ENCODE assay signal across 9 mouse cellular contexts in the genomic region with DNA sequence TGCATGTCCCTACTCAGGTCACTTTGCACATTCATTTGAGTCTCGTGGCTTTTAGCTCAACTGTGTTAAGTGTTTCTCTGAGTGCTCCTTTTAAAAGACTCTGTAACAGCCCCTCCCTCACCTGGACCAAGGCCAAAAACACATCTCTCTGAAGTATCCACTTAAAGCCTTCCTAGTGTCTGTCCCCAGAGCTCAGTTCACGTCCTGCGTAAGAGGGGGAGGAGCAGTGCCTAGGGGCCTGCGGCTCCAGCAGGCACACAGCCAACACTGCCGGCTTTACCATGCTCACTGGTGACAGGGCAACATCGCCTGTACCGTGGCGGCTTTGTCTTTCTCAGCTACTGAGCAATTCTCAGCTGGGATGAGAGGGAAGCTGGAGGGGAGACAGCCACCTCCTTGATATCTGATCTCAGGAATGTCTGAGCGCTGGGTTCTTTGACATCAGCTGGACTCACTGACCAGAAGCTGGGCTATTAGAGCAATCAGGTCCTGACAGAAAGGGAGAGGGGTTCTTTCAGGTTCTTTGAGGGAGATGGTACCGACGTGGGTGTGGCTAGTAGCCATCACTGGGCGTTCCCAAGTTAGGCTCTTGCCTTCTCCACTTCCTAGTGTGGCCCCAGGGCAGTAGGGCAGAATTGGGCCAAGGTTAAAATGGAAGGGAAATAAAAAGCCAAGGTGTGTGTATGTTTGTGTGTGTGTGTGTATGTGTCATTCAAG. TPM values are rescaled to one million over a fixed set of nuclear protein-coding genes. Genes with fewer than 3 reads are reported as not detected.
DNase-seq lines count a peak whose midpoint lies in the region; ATAC-seq and TF ChIP-seq lines count a peak whose summit lies in the region.
"Had no signal": no experiment of that assay in that cellular context is flagged by ENCODE, and none has a peak within 500 bp of the region (broad histone marks: within the 10 kb centered on the region; RNA-seq: fewer than 3 reads in every experiment).

No protein-coding gene starts in this region.

- H3K4me1 ChIP-seq in neural tube, embryonic 11.5 days (ENCODE audit: control insufficient read depth, insufficient read depth, low read length) = peaks cover 9% of the 10 kb centered on the region; the same call in 1 of the 2 replicates
- peaks cover 20% of the 10 kb centered on the region for H3K4me1 ChIP-seq in heart, postnatal 0 days (ENCODE audit: control insufficient read depth, insufficient read depth)
- peaks cover 39% of the 10 kb centered on the region for H3K4me1 ChIP-seq in midbrain, embryonic 16.5 days (ENCODE audit: control insufficient read depth, insufficient read depth, low read length)

- no peaks in the 10 kb centered on the region for H3K9me3 ChIP-seq in neural tube, embryonic 11.5 days (ENCODE audit: control insufficient read depth, low read length)
- no peaks in the 10 kb centered on the region for H3K9me3 ChIP-seq in heart, postnatal 0 days (replicated peaks; ENCODE audit: control insufficient read depth, low read length)
- H3K9me3 ChIP-seq in midbrain, embryonic 16.5 days (replicated peaks; ENCODE audit: control insufficient read depth, low read length, poor library complexity, severe bottlenecking) = no peaks in the 10 kb centered on the region

- H3K4me2 ChIP-seq in neural tube, embryonic 11.5 days (ENCODE audit: low read depth) = peak overlapping the region; percentile 67
- H3K4me2 ChIP-seq in heart, postnatal 0 days (ENCODE audit: low read depth, low read length) = peak overlapping the region; percentile 37
- H3K4me2 ChIP-seq in midbrain, embryonic 16.5 days (ENCODE audit: low read length) = peak overlapping the region; percentile 91

- no peak for DNase-seq in neural tube, embryonic 11.5 days (ENCODE audit: low spot score)
- DNase-seq in neural tube, embryonic 10.5 days (ENCODE audit: extremely low spot score, low spot score) = no peak
- peak; percentile 64 to 71 for DNase-seq in cerebellum, postnatal 36 days
- peak; percentile 70 for DNase-seq in heart, postnatal 0 days (ENCODE audit: low spot score)
- peak; percentile 68 to 83 for DNase-seq in left cerebral cortex, postnatal 10 days (ENCODE audit: extremely low spot score in 1 of 2, low spot score in 2 of 2)
- DNase-seq in spleen, postnatal 36 days (ENCODE audit: low spot score in 2 of 2) = no peak
- DNase-seq in liver = no peak

- H3K36me3 ChIP-seq in neural tube, embryonic 11.5 days (ENCODE audit: control insufficient read depth, insufficient read depth, low read length) = no peaks in the 10 kb centered on the region; the same call in 1 of the 2 replicates
- H3K36me3 ChIP-seq in heart, postnatal 0 days (replicated peaks; ENCODE audit: control insufficient read depth, insufficient read depth, low read length) = no peaks in the 10 kb centered on the region
- H3K36me3 ChIP-seq in midbrain, embryonic 16.5 days (ENCODE audit: control insufficient read depth, insufficient read depth, low read length) = peaks cover 10% of the 10 kb centered on the region

- intact Hi-C loops in left cerebral cortex, postnatal 10 days (cut with DNase I) = no loop called here

- TF ChIP-seq CTCF in heart, postnatal 0 days (IDR thresholded peaks at IDR 0.05; ENCODE audit: low read depth) = no peak

- peaks cover 8% of the 10 kb centered on the region; the same call in 1 of the 2 replicates for H3K27me3 ChIP-seq in neural tube, embryonic 11.5 days (ENCODE audit: control insufficient read depth, insufficient read depth, low read length)
- H3K27me3 ChIP-seq in heart, postnatal 0 days (ENCODE audit: control insufficient read depth, insufficient read depth, low read length) = peaks cover 37% of the 10 kb centered on the region
- no peaks in the 10 kb centered on the region for H3K27me3 ChIP-seq in midbrain, embryonic 16.5 days (ENCODE audit: control insufficient read depth, insufficient read depth, low read depth, low read length)

- no peak for ATAC-seq in neural tube, embryonic 11.5 days (ENCODE audit: insufficient read depth, low FRiP score, low TSS enrichment)
- peak; percentile 78 for ATAC-seq in heart, postnatal 0 days (ENCODE audit: insufficient read depth, low read depth)
- no peak for ATAC-seq in midbrain, embryonic 16.5 days

- H3K9ac ChIP-seq in neural tube, embryonic 11.5 days (ENCODE audit: low read length) = peak overlapping the region; percentile 64; the same call in 1 of the 2 replicates
- H3K9ac ChIP-seq in heart, postnatal 0 days (replicated peaks; ENCODE audit: low read depth, low read length) = no peak overlapping the region
- H3K9ac ChIP-seq in midbrain, embryonic 16.5 days (ENCODE audit: low read depth, low read length) = peak overlapping the region; percentile 91

- 25% methylated on average over 12 of the region's 12 CpGs for WGBS in neural tube, embryonic 11.5 days
- 10% methylated on average over 12 of the region's 12 CpGs for WGBS in heart, postnatal 0 days
- WGBS in midbrain, embryonic 16.5 days = 6% methylated on average over 12 of the region's 12 CpGs

- H3K4me3 ChIP-seq in neural tube, embryonic 11.5 days (ENCODE audit: low read depth, low read length) = peak overlapping the region; percentile 45
- no peak overlapping the region for H3K4me3 ChIP-seq in heart, postnatal 0 days (ENCODE audit: low read depth, low read length)
- H3K4me3 ChIP-seq in midbrain, embryonic 16.5 days (ENCODE audit: low read depth, low read length) = peak overlapping the region; percentile 54

- no peak for TF ChIP-seq EP300 in heart, postnatal 0 days (IDR thresholded peaks at IDR 0.05; ENCODE audit: low read depth)

- no peak overlapping the region for H3K27ac ChIP-seq in neural tube, embryonic 11.5 days (ENCODE audit: low read depth, low read length)
- no peak overlapping the region for H3K27ac ChIP-seq in heart, postnatal 0 days (ENCODE audit: low read depth)
- peak overlapping the region; percentile 97 for H3K27ac ChIP-seq in midbrain, embryonic 16.5 days (ENCODE audit: low read length)

RNA-seq across cellular contexts. Expression of a gene that starts 1.8 kb away (rescaled TPM):
- 46.5 and 50.1 TPM in 2 replicates for polyA plus RNA-seq in neural tube, embryonic 11.5 days (2014; fragmentation: Nextera tagmentation; extraction: Ambion mirVana)
- 0.95 and 2.5 TPM in 2 replicates for total RNA-seq in heart, postnatal 0 days (2014; rRNA removed; ENCODE audit: low replicate concordance)
- polyA plus RNA-seq in heart, postnatal 0 days (2015; fragmentation: Nextera tagmentation; extraction: Ambion mirVana) = 1.2 TPM in 2 replicates
- total RNA-seq in left cerebral cortex, postnatal 10 days (2021) = 10 to 100 TPM; 78.1 to 82.5 TPM
- 85.0 and 89.0 TPM in 2 replicates for polyA plus RNA-seq in midbrain, embryonic 16.5 days (2015; fragmentation: Nextera tagmentation; extraction: Ambion mirVana)

RNA-seq across cellular contexts. Expression of a gene that starts 21.8 kb away (rescaled TPM):
- polyA plus RNA-seq in neural tube, embryonic 11.5 days (2014; fragmentation: Nextera tagmentation; extraction: Ambion mirVana) = 41.0 and 43.4 TPM in 2 replicates
- 62.5 and 82.9 TPM in 2 replicates for total RNA-seq in heart, postnatal 0 days (2014; rRNA removed; ENCODE audit: low replicate concordance)
- polyA plus RNA-seq in heart, postnatal 0 days (2015; fragmentation: Nextera tagmentation; extraction: Ambion mirVana) = 52.5 and 65.8 TPM in 2 replicates
- total RNA-seq in left cerebral cortex, postnatal 10 days (2021) = 10 to 100 TPM; 48.5 to 55.3 TPM
- 29.0 and 29.1 TPM in 2 replicates for polyA plus RNA-seq in midbrain, embryonic 16.5 days (2015; fragmentation: Nextera tagmentation; extraction: Ambion mirVana)

RNA-seq across cellular contexts. Expression of a gene that starts 34.4 kb away (rescaled TPM):
- not detected in 2 replicates for polyA plus RNA-seq in neural tube, embryonic 11.5 days (2014; fragmentation: Nextera tagmentation; extraction: Ambion mirVana)
- not detected in 2 replicates for total RNA-seq in heart, postnatal 0 days (2014; rRNA removed; ENCODE audit: low replicate concordance)
- polyA plus RNA-seq in heart, postnatal 0 days (2015; fragmentation: Nextera tagmentation; extraction: Ambion mirVana) = not detected in 2 replicates
- total RNA-seq in left cerebral cortex, postnatal 10 days (2021) = not detected
- polyA plus RNA-seq in midbrain, embryonic 16.5 days (2015; fragmentation: Nextera tagmentation; extraction: Ambion mirVana) = not detected in 2 replicates
- total RNA-seq: liver, adult 2 months had no signal
- polyA plus RNA-seq: liver, adult 2 months had no signal

RNA-seq across cellular contexts. Expression of a gene that starts 54.3 kb away (rescaled TPM):
- polyA plus RNA-seq in neural tube, embryonic 11.5 days (2014; fragmentation: Nextera tagmentation; extraction: Ambion mirVana) = 9.3 and 11.8 TPM in 2 replicates
- total RNA-seq in heart, postnatal 0 days (2014; rRNA removed; ENCODE audit: low replicate concordance) = 4.6 and 16.9 TPM in 2 replicates
- polyA plus RNA-seq in heart, postnatal 0 days (2015; fragmentation: Nextera tagmentation; extraction: Ambion mirVana) = 5.0 TPM in 2 replicates
- 10 to 100 TPM; 34.5 to 46.0 TPM for total RNA-seq in left cerebral cortex, postnatal 10 days (2021)
- 12.3 and 13.1 TPM in 2 replicates for polyA plus RNA-seq in midbrain, embryonic 16.5 days (2015; fragmentation: Nextera tagmentation; extraction: Ambion mirVana)

RNA-seq across cellular contexts. Expression of a gene that starts 57.4 kb away (rescaled TPM):
- polyA plus RNA-seq in neural tube, embryonic 11.5 days (2014; fragmentation: Nextera tagmentation; extraction: Ambion mirVana) = 95.8 and 103 TPM in 2 replicates
- total RNA-seq in heart, postnatal 0 days (2014; rRNA removed; ENCODE audit: low replicate concordance) = 54.4 and 56.9 TPM in 2 replicates
- 38.4 and 41.9 TPM in 2 replicates for polyA plus RNA-seq in heart, postnatal 0 days (2015; fragmentation: Nextera tagmentation; extraction: Ambion mirVana)
- 10 to 100 TPM; 57.7 to 60.9 TPM for total RNA-seq in left cerebral cortex, postnatal 10 days (2021)
- polyA plus RNA-seq in midbrain, embryonic 16.5 days (2015; fragmentation: Nextera tagmentation; extraction: Ambion mirVana) = 81.4 and 84.3 TPM in 2 replicates

Comparison
In these comparisons a context has a peak if more than half of its experiments do, and no peak if none do; other contexts are left out.
1. DNase-seq: peak in cerebellum, postnatal 36 days (2 of 2), heart, postnatal 0 days (single experiment) and left cerebral cortex, postnatal 10 days (2 of 2); none in neural tube, embryonic 11.5 days (single experiment), neural tube, embryonic 10.5 days (single experiment), spleen, postnatal 36 days (0 of 2) and liver (single experiment).
2. H3K4me2 ChIP-seq: peak in every context shown above with its lines; median percentile 91 in midbrain, embryonic 16.5 days; 67 in neural tube, embryonic 11.5 days; 37 in heart, postnatal 0 days.
3. RNA of a gene that starts 1.8 kb away (polyA plus RNA-seq): 85.0 to 89.0 TPM in midbrain, embryonic 16.5 days and 46.5 to 50.1 TPM in neural tube, embryonic 11.5 days; 1.2 TPM in heart, postnatal 0 days; every median in the first group is over 10 times any median in the second.